Mouse (Mus musculus): Measurements from ENCODE around the gene Elmo1.

Elmo1 gene

DNA sequence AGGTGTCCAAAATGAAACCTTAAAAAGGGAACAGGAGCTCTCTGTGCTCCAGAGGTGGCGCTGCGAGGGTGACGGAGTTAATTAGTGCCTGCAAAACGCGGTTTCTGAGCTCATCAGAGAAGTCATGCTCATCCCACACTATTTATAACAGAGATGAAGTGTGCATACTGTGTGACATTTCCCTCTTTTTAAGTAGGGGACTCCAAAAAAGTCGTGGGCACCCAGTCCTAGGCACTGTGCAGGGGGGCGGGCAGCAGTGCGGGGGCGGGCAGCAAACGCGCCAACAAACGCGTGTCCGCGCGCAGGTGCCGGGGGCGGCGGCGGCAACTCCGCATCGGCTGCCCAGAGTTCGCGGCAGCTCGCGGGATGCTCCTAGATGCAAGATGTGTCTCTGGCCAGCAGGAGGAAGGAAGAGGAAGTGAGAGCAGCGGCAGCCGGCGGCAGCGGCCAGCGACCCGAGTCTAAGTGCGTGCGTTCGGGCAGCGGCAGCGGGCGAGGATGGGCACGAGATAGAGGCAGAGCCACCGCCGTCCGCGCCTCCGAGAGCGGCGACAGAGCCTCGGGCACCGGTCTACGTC is at the start of gene Elmo1:
Gene Elmo1, plus strand, starts transcription at position 464 of the 578 bp plus-strand sequence.
- DNase-seq (ENCODE audit: extremely low spot score, low read depth, low spot score) = no peak

GRCm38 (mm10) chr13:20041169-20041830 is 49.1 kb upstream of the Elmo1 start:
- no peak for DNase-seq (ENCODE audit: extremely low spot score, low read depth, low spot score)

- DNase-seq (ENCODE audit: extremely low spot score, low read depth, low spot score) = no peak
These were observed 47.5 kb upstream of the Elmo1 start for GRCm38 (mm10) chr13:20042856-20043255.

- DNase-seq (ENCODE audit: extremely low spot score, low read depth, low spot score) = no peak
These were observed 45.0 kb upstream of the Elmo1 start for GRCm38 (mm10) chr13:20045350-20045749.

DNA sequence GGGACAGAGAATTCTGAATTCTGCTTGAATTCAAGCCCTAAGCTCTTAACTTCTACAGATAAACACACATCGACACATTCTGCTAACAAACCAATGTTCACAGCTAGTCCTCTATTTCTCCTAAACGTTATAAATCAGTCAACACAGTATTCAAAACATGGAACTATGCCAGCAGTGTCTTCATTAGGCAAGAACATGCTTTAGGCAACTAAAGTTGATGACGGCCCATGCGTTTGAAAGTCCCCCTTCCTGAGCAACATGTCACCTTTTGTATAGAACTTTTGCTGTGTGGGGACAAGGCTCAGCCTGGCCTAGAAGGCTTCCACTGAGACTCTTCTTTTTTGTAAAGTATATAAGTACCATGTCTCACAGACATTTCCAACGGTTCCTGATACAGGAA is 44.6 kb upstream of the Elmo1 start:
- no peak for DNase-seq (ENCODE audit: extremely low spot score, low read depth, low spot score)

GRCm38 (mm10) chr13:20046406-20046805 is 44.0 kb upstream of the Elmo1 start:
- no peak for DNase-seq (ENCODE audit: extremely low spot score, low read depth, low spot score)

DNA sequence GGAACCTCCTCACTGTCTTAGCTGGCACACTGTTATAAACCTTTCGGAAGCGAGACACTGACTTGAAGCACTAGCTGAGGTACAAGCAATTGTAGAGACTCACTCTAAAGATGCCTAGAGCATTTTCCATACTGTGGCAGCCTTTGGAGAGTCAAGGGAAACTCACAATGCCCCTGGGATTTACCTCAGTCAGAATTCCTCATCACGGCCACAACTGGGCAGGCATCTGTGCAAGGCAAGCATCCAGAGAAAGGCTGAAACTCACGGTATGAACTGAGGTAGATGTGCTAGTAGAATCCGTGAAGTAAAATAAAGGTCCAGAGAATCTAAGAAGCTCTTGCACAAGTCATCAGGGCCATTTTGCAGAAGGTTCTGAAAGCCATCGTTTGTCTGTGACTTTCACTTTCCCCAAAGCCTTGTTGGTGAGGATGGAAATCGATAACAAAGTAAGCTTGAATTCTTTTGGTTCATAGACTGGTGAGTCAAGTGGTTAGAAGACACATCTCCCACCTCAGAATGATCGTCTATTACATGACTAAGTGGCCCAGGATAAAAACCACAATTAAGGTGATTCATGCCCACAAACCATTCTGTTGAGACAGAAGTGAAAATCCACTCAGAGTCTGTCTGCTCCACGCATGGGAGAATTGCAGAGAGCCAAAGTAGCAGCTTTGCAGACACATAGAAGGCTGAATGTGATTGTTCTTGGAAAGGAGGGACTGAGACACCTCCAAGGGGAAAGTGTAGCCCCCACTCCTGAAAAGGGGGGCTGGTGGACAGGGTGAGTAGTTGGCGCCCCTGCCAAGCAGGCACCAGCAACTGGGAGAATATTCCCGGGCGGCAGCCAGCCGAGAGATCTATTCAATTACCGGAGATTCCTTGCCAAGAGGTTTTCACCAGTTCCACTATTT is 42.2 kb upstream of the Elmo1 start:
- no peak for DNase-seq (ENCODE audit: extremely low spot score, low read depth, low spot score)

GRCm38 (mm10) chr13:20048837-20049160 is 41.6 kb upstream of the Elmo1 start:
- no peak for DNase-seq (ENCODE audit: extremely low spot score, low read depth, low spot score)

DNA sequence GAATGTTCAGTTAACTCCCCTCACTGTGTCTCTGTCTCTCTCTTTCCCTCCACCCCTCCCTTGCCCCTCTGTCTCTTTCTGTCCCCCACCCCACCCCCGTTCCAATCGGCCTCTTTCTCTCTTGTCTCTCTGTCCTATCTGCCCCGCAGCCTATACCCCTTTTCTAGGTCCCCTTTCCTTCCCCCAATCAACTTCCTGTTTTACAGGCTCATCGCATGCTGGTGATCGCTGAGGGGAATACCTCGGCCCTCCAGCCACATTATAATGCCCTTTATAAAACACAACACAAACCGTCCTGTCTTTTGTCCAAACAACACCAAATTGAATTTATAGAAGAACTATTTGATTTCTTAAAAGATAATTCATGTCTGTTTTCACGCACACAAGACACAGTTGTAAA is 40.7 kb upstream of the Elmo1 start:
- DNase-seq (ENCODE audit: extremely low spot score, low read depth, low spot score) = no peak

DNA sequence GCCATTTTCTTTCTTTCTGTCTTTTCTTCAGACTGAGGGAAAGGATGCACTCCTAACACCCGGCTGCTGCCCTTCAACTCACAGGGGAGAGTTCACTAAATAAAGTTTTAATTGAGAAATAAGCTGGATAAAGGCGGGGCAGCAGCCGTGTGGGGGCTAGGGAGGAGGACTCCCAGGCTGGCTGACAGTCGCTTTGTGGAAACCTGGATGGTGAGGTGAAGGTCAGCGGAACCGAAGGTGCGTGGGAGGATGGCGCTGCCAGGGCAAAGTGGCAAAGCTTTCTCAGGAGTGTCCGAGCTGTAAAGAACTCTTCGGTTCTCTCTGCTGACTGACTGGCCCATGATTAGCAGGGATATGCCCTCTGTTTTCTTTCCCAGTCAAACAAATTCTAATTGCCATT is 40.2 kb upstream of the Elmo1 start:
- no peak for DNase-seq (ENCODE audit: extremely low spot score, low read depth, low spot score)

- no peak for DNase-seq (ENCODE audit: extremely low spot score, low read depth, low spot score)
These were observed 32.5 kb upstream of the Elmo1 start for GRCm38 (mm10) chr13:20057926-20058325.

- no peak for DNase-seq (ENCODE audit: extremely low spot score, low read depth, low spot score)
These were observed 29.4 kb upstream of the Elmo1 start for GRCm38 (mm10) chr13:20061031-20061430.

- DNase-seq (ENCODE audit: extremely low spot score, low read depth, low spot score) = no peak
These were observed 27.1 kb upstream of the Elmo1 start for GRCm38 (mm10) chr13:20063331-20063730.

DNA sequence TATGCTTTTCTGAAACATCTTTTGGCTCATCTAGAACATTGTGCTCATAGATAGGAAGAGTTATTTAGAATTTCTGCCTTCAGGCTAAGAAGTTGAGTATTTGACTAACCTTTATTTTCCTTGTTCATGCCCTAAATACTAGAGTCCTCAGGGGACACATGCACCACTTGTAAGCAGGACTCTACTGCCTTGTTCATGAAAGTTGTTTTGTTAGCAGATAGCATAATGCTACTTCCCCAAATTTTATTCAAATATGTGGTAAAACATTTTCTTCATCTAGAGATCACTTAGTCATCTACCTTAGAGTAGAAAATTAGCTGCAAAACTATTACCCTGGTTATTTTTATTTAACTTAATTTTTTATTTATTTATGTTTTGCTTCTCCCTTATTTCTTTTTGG is 18.4 kb upstream of the Elmo1 start:
- no peak for DNase-seq (ENCODE audit: extremely low spot score, low read depth, low spot score)

DNA sequence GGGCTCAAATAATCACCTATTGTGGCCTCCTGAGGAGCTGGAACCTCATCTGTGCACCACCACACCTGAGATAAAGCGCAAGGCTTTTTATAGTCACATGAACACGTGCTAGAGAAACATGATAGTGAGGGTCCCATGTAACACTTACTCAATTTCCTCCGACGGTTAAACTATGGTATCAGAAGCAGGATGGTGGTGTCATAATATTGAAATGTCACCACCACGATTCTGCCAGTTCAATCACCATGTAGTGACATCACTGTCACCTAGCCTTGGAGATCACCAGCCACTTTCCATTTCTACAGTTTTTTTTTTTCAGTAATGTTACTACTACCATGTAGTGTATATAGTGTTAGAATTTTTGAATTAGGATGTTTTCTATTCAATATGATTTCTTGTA is 17.4 kb upstream of the Elmo1 start:
- DNase-seq (ENCODE audit: extremely low spot score, low read depth, low spot score) = no peak

DNA sequence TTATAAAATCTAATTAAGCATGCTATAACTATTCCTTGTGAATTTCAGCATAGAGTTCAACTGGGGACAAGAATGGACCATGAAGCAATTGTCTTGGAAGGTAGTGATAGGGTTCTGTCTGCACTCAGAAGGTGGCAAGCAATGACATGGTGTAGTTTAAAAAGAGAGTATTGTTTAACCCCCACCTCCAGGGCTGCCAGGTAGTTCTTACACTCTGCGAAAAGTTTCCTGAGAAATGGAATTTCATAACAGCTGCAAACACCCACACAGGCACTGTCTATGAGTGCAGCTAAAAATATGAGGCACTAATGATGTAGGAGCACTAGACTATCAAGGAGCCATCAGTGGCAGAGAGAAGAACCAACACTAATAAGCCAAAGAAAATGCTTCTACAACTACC is 13.9 kb upstream of the Elmo1 start:
- no peak for DNase-seq (ENCODE audit: extremely low spot score, low read depth, low spot score)

GRCm38 (mm10) chr13:20077237-20077636 is 13.2 kb upstream of the Elmo1 start:
- DNase-seq (ENCODE audit: extremely low spot score, low read depth, low spot score) = no peak

DNA sequence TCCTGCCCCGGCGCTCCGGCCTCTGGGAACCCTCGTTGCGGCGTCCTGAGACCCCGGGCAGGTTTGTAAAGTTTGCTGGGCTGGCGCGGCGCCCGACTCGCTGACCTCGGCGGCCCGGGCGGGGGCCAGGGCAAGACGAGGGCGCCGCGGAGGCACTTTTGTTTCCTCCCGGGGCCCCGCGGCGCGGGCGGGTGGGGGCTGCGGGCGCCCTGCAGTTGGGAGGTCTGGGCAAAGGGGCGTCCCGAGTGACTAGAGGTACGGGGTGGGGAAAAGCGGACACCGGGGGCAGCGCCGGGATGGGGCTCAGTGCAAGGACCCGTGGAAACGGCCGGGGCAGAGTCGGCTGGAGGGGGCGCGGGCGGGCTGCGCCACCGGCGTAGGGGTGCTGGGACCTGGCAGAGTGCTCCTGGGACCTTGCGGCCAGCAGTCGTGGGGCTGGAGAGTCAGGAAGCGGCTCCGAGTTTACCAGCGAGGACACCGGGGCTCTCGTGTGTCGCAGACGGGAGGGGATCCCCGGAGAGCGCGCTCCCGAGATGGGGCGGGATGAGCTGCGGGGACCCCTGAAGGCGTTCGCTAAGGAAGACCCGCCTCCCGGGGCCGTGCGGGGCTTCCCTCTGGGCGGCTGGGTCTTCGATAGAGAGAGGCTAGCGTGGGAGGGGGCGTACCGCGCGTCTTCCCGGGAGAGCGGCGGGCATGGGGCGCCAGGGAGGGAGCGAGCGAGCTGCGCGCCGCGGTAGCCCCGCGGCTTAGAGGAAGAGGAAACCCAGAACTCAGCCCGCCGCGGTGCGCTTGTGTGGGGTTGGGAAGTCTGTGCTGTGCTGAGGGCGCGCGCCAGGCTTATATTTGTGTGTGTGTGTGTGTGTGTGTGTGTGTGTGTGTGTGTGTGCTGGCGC is 561 bp downstream of the Elmo1 start:
- DNase-seq (ENCODE audit: extremely low spot score, low read depth, low spot score) = no peak

- DNase-seq (ENCODE audit: extremely low spot score, low read depth, low spot score) = no peak
These were observed 1.2 kb downstream of the Elmo1 start for GRCm38 (mm10) chr13:20091604-20091926.

DNA sequence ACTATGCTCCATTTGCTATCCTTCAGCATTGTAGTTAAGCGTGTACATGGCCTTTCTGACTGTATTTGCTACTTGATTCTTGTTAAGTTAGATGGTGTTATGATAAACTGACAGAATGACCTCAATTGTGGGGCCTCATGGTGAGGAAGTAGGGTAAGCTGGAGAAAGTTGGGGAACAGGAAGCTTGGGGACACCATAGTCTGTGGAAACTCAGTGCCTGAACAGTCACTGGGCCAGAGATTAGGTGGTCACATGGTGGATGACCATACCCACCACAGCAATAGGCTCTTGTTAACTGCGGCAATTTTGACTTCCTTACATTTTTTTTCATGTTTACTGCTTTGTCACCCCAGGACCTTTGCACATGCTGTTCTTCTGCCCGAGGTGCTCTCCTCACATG is 1.9 kb downstream of the Elmo1 start:
- DNase-seq (ENCODE audit: extremely low spot score, low read depth, low spot score) = no peak

GRCm38 (mm10) chr13:20093307-20094045 is 3.1 kb downstream of the Elmo1 start:
- DNase-seq (ENCODE audit: extremely low spot score, low read depth, low spot score) = no peak

Measured in hindlimb bud, embryonic 11.5 days (tissue).